Mouse (Mus musculus): ENCODE data around the gene Ccl9.

The Ccl9 gene

DNA sequence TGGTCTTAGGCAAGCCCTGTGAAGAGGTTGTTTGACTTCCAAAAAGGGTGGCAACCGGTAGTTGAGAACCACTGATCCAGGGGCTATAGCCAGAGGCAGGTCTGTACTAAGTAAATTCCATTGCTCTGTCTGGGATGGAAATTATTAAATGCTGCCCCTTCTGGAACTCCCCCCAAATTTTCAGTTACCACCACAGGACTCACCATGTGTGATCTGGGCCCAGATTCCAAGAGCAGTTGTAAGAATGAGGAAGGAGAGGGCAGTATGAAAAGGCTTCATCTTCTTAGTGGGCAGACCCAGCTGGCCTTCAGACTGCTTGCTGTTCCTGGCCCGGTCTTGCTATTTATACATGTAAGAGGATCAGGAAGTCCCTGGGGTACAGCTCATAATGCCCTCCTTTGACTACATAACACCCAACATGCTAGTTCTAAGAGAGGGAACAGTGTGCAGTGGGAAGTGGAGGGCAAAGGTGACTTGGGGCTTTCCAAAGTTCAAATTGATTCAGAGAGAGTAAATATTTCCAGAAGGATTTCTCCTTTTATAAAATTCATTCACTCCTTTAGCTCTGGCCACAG is at the start of gene Ccl9:
Gene Ccl9 (minus strand): TSS at position 451 of the 575 bp plus-strand sequence.
- DNase-seq (ENCODE audit: extremely low spot score, low spot score), result no peak

DNA sequence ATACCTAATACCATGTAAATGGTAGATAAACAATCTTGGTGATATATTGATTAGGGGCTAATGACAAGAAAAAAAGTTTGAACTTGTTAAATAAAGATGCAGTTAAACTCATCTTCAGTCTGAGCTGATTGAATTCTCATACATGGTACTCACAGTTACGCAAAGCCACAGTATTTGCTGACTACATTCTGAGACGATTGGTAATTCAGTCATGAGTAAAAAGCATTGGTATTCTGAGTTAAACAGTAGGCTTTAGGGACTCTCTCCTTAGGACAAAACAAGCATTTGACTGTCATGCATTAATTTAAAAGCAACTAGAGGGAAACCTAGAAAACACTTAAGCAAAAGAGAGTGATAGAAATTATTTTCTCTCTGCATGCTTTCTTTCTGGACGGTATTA is 45.1 kb upstream of the Ccl9 start:
- DNase-seq (ENCODE audit: extremely low spot score, low spot score), result no peak

DNA sequence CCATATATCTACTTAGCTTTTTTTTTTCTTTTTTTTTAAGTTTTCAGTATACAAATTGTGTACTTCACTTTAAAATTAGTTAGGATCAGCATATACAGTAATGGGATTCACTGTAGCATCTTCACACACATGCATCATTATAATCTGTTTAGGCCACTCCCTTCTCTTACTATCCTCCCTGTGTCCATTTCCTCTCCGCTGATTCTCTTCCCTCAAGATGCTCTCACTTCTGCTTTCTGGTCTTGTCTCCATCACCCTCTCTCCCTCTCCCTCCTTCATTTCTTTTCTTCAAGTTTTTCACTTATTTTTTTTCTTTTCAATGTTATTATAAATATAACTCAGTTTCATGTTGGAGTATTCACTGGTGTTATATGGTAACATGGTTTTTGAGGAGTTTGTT is 40.6 kb upstream of the Ccl9 start:
- no peak for DNase-seq (ENCODE audit: extremely low spot score, low spot score)

DNA sequence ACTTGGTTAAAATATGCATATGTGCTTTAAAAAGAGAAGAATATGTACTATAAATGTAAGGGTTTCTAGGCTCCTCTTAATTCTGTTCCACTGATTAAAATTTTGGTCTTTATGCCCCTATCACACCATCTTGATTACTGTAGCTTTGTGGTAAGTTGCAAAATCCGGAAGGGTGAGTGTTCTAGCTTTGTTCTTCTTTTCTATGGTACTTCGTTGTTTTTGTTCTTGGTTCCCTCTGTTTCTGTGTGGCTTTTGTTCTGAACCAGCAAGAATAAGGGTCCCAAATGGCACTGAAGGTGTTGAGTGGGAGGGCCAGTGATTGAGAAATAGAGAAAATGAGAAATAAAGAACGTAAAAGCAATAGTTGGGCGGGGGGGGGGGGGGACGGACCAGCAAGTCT is 39.8 kb upstream of the Ccl9 start:
- DNase-seq (ENCODE audit: extremely low spot score, low spot score), result no peak

DNA sequence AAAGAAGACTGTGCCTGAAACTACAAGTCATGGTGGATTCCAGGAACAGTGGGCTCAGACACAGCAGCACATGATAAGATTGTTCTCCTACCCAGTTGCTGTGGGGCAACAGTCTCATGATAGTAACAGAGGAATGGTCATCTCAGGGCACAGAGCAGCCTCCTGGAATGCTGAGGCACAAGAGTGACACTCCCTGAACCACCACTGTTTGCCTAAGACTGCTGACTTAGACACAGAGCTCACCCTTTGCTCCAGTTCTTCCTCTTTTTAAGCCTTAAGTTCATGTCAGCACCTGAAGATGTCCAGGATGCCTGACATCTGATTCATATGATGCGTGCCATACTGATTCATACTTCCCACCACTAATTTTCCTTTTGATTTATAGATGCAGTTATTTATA is 38.1 kb upstream of the Ccl9 start:
- no peak for DNase-seq (ENCODE audit: extremely low spot score, low spot score)

DNA sequence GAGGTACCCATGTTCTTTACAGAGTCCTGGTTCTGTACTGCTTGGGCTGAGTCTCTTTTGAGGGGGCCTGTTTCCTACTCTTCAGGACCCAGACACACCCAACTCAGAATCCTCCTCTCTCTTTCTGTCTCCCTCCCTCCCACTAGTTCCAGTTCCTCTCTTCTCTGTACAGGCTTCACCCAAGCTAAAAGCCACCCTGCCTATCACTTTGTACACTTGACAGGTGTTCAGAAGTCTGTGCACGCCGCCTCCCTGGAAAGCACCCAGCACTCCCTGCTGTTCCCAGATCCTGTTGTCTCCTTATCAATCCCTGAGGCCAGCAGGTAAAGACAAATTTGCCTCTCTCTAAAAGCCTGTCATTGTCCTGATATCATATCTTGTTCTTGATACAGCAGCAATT is 32.5 kb upstream of the Ccl9 start:
- DNase-seq (ENCODE audit: extremely low spot score, low spot score), result no peak

DNA sequence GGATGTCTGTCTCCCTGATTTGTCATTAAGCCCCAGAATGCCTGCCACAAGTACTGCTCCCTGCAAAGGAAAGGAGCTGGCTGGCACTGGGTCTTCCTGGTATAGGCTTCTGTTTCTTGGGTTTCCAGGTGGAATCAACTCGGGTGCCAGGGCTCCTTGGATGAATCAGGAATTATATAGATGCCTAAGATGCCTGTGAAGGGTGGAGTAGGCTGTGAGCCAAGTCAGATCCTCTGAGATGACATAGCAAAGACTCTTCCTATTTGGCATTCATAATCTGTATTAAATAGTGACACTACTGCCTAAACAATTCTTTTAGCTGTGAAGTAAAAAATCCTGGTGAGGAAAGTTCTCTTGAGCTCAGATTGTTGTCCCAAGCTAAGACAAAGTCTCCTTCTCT is 28.0 kb upstream of the Ccl9 start:
- no peak for DNase-seq (ENCODE audit: extremely low spot score, low spot score)

DNA sequence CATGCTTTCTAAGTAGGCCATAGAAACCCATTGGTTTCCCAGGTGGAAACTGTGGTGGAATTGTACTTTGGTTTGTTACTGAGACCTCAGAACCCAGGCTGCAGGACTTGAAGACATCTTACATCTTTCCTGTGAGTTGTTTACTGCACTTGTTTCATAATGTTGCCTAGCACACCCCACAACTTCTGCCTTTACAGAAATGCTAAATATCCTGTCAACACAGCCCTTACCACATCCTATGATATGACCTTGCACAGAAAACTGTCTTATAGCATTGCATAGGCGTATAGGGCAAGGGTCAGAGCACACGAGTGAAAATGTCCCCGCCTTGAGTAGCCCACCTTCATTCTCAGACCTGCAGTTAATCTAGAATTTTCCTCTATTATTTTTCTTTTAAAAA is 27.1 kb upstream of the Ccl9 start:
- DNase-seq (ENCODE audit: extremely low spot score, low spot score), result no peak

DNA sequence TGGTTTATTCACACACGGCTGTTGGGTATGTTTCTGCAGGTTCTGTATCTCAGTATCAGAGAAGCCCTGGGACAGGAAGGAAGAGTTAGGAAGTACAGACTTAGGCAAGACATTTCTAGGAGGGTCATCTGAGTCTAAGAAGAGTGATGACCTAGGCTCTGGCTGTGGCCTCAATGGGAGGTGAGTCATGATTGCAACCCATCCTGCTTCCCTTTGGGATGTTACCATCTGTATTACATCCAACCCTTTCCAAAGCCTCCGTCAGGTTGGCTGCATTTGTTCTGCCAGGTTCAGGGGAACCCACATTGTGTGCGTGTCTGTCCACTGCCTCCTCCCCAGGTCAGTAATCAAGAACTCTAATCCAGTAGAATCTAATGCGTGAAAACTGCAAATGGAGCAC is 26.3 kb upstream of the Ccl9 start:
- DNase-seq (ENCODE audit: extremely low spot score, low spot score), result no peak

DNA sequence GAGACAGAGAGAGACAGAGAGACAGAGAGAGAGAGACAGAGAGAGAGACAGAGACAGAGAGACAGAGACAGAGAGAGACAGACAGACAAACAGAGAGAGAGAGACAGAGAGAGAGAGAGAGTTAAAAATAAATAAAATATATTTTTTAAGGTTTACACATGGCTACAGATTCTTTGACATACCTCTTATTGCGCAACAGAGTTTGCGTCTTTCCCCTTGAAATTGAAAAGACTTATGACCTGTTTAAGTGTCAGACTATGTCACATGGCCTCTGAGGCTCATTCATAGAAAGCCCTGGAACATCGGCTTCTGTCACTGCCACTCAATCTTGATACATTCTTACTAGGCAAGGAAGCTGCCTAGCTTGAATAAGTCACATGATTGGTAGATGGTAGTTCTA is 25.0 kb upstream of the Ccl9 start:
- DNase-seq (ENCODE audit: extremely low spot score, low spot score), result no peak

DNA sequence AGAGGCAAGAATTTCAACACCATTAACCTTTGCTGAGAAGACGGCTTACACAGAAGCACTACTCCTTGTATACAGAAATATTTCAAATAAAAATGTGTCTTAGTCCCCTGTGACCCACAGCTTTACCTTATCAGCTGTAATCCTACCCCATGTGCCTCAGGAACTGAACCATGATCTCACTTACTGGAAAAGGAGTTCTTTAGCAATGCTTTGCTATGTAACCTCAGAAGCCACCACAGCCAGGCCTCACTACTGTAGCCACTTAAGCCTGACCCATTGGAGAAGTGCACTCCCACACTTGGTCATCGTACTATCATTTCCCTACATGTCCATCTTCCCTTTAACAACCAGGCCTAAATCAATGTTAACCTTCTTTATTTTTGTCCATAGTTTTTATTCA is 22.1 kb upstream of the Ccl9 start:
- DNase-seq (ENCODE audit: extremely low spot score, low spot score), result no peak

DNA sequence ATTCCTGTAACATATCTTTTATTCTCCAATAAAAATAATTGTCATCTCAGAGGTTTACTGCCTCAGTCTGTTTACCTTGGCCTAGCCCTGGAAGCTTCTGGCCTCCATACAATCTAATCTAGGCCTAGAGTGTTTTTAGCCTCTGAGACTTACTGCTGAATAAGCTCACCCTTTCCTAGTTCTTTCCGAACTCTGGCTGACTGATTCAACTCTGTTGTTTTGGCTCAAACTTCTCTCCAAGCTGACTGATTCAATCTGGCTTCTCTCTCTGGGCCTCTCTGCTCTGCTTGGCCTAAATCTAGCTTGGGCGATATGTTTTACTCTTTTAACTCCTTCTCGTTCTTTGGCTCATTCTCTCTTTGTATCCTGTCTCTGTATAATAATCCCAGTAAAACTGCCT is 20.6 kb upstream of the Ccl9 start:
- DNase-seq (ENCODE audit: extremely low spot score, low spot score), result no peak

DNA sequence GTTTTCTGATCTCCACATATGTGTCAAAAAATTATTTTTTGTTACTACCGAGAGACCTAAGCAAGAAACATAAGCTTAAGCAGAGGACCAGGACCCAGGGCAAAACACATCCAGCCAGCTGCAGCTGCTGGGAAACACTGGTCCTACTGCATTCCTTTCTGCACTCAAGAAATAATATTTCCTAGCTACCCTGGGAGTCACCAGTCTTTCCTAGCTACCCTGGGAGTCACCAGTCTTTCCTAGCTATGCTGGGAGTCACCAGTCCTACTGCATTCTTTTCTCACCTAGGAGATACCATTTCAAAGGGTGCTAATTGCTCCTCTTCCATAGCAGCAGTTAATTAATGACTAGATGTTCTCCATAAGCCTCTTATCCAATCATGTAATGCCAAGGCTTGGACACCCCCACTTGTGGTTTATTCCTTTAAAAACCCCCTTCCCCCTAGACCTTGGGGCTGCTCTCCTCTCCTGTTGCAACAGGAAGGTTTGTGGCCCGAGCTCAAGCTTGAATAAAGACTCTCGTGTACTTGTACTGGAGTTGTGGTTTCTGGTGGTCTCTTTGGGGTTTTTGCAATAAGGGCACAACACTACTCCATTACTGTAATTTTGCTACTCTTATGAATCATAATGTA is 19.9 kb upstream of the Ccl9 start:
- no peak for DNase-seq (ENCODE audit: extremely low spot score, low spot score)

DNA sequence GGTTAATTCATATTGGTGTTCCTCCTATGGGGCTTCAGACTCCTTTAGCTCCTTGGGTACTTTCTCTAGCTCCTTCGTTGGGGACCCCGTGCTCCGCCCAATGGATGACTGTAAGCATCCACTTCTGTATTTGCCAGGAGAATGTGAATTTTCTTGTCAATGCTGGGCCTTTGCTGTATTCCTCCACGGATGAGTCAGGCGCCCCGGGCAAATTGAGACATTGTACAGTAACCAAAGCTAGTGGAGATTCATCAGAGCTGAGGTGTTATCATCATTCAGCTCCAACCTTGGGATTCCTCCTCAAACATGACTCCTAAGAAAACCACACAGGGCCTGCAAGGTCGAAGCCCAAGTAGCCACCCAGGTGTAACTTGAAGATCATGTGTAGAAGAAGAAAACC is 19.4 kb upstream of the Ccl9 start:
- DNase-seq (ENCODE audit: extremely low spot score, low spot score), result no peak

DNA sequence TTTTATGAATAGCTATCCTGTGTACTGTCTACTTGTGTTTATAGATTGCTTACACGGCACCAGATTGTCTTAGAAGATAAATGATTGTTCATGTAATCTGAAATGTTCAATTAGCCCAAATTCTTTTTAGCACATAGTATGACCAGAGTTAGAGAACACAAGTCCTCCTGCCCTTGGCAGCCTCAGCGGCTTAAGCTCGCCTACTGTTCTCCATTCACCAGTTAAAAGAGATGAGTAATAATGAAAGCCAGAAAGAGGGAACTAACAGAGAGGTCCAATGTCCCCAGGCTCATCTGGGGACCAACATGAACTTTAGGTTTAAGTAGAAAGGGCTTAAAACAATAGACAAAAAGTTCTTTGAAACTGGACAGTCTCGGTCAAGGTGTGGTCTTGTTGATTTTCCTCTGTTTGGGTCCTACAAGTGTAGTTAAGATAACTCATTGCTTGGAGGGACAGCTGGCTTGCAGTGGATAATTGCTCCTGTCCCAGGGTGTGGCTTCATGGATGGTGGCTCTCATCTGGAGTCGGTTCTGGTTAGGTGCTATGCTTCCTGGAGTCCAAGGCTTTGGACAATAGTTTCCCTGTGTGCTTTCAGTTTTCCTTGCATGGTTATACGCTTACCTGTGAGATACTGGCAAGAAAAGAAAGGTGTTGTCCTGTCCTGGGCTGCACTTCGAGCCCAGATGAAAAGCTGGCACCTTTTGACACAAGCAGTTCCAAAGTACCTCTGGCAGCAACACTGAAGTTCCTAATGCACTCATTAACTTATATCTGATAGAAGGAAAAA is 17.4 kb upstream of the Ccl9 start:
- DNase-seq (ENCODE audit: extremely low spot score, low spot score), result no peak

DNA sequence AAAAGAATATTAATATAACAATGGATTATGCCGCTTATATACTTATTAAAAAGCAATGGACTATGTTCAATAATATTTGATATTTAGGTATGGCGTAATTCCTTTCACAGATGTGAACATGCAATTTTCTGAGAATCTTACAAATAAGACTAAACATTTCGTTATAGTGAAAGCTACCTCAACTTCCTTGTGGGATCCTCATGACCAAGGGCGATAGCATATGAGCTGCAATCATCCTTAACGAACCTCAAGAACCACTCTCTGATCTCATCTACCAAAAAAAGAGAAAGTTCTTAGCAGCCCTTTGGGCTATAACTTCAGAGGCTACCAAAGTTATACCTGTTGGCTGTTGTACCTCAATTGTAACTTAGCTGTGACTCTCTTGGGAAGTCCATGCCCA is 15.0 kb upstream of the Ccl9 start:
- DNase-seq (ENCODE audit: extremely low spot score, low spot score), result no peak

DNA sequence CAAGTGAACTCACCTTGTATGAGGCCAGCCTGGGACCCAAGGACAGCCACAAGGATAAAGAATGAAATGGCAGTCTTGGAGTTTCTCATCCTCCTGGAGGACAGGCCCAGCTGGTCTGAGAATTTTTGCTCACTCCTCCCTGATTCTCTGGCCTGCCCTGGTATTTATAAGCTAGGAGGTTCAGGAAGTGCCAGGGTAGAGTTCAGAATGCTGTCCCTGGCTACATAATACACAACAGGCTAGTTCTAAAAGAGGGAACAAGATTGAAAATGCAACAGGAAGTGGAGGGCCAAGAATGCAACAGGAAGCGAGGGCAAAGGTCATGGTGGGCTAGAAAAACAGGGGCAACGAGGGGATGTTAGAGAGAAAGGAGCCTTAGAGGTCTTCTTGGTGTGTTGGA is 14.4 kb upstream of the Ccl9 start, which contains the start of gene Ccl6:
Gene Ccl6 (minus strand): TSS at position 235 of the 400 bp plus-strand sequence.
- DNase-seq (ENCODE audit: extremely low spot score, low spot score), result no peak

DNA sequence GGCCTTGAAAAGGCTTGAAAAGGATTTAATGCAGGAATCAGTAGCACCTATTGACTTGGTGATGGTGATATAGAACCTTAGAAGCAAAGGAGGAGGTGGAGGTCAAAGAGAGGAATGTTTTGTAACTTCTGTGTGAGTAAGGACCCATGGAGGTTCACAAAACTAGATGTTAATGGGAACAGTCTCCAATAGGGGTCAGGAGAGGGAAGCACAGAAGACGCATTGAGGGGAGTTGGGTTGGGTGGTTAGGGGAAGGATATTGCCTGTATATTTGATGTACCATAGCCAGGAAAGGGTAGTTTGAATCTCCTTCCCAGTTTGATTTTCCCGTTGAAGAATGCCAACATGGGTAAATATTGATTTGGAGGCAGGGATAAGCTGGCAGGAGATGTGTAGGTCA is 5.8 kb upstream of the Ccl9 start:
- DNase-seq (ENCODE audit: extremely low spot score, low spot score), result no peak

DNA sequence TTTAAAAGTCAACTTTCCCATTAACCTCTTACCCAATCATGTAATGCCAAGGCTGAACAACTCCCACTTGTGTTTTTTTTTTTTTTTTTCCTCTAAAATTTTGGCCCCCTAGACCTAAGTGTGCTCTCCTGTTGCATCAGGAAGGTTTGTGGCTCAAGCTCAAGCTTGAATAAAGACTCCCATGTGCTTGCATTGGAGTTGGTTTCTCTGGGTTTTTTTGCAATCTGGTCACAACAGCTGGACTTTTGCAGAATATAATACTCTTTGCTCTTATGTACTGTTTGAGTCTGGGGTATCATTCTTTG is 5.0 kb upstream of the Ccl9 start:
- DNase-seq (ENCODE audit: extremely low spot score, low spot score), result no peak

DNA sequence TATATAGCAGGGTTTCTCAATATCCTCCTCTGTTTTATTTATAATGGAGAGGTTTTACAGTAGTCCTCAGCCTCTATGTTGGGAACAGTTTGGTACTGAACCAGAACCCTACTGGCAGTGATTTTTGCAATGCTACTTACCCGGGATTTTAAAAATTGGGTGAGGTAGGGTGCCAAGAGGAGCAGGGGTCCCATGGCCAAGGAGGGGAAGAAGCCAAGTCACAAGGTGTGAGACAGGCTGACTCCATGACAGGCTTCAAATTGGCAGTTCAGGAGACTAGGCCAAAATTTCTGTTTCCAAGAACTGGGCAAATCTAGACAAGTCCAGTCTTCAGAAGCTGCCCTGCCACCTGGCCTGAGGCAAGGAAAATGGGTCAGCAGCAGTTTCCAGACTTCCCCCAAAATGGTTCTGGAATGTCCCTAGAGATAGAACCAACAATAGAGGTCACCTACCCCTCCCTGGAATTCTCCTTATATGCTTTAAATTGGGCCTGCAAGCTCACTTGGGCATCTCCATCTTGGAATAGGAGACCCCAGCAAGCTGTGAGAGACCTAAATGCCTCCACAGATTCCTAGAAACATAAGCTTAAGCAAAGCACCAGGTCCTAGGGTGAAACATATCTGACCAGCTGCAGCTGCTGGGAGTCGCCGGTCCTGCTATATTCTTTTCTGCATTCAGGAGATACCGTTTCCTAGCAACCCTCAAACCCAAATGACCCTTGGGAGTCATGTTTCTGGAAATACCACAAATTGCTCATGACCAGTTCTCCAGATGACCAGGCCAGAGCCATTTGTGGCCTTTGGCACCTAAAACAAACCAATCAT is 4.4 kb upstream of the Ccl9 start:
- DNase-seq (ENCODE audit: extremely low spot score, low spot score), result no peak

DNA sequence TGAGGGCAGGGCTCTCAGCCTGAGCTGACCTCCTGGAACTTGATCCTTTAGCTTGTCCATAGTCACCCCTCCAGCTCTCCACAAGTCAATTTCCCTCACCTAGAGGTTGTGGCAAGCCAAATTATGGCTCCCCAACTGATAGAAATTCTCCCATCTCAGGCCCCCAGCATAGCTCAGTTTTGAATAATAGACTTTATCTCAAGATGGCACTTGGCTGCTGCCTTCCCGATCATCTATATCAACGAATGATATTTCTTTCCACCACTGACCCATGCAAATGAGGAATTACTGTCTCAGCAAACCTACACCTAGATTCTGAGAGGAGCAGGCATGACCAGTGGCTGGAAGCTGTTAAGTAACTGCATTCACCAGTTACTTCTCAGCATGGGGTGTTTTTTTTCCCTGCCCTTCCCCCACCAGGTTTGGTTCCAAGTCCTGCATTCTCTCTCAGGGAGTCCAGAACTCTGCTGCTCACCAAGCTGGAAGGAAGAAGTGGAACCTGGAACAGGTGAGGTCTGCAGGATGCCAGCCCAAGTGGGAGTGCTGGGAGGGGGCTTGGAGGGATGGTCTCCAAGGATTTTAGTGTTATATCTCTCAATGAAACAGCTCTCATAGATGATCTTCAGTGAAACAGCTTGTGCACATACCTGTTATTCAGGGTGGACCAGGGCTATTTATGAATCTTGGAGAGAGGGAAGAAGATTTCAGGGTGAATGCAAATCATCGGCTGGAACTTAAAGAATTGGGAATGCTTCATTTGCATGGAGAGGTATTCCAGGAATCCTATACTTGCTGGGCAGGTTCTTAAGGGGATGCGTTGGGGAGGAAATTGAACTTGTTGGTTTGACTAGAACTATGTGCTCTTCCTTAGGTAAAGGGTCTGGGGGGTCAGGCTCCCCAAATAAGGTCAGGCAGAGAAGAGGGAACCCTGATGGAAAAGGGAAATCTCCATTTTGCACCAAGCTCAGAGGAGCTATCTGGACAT is 3.5 kb upstream of the Ccl9 start:
- DNase-seq (ENCODE audit: extremely low spot score, low spot score), result no peak
